Mouse (Mus musculus) left cerebral cortex, adult 18-20 months (tissue): ENCODE data around the gene Cep290. TPM values are rescaled to one million over a fixed set of nuclear protein-coding genes. Genes with fewer than 3 reads are reported as not detected.
A peak's percentile ranks its signal among the peaks of the same experiment; 100 is the strongest.
"Not testable (repeated sequence)": the region's sequence is repeated elsewhere in the genome, so short reads cannot be mapped to it uniquely, and the experiment has no call there.

ENCODE experiments used
- DNase-seq, 2 experiments: peaks; one replicate each; pipeline ENCODE4 v3.0.0; 2021 to 2022; ENCODE audit warnings: low spot score in 2 of 2, mixed read lengths in 1 of 2
- long read RNA-seq, 2 experiments: library from polyadenylated mRNA; stranded (forward); transcript quantifications; one replicate each; pipeline ENCODE4 v2.0.0; 2021
- total RNA-seq, 2 experiments: library from RNA; stranded (reverse); gene quantifications; 2 replicates each; pipeline ENCODE4 v1.2.3; 2021

Gene Cep290
- 10 to 100 TPM; 15.2 to 17.2 TPM for total RNA-seq
- long read RNA-seq, experiment 1, partial matches to known transcripts: 0 of 4 reads
- long read RNA-seq, experiment 1, other reads (novel, unspliced or antisense): 4 of 4 reads
- long read RNA-seq, experiment 2, partial matches to known transcripts: 2 of 5 reads
- long read RNA-seq, experiment 2, other reads (novel, unspliced or antisense): 3 of 5 reads

DNA sequence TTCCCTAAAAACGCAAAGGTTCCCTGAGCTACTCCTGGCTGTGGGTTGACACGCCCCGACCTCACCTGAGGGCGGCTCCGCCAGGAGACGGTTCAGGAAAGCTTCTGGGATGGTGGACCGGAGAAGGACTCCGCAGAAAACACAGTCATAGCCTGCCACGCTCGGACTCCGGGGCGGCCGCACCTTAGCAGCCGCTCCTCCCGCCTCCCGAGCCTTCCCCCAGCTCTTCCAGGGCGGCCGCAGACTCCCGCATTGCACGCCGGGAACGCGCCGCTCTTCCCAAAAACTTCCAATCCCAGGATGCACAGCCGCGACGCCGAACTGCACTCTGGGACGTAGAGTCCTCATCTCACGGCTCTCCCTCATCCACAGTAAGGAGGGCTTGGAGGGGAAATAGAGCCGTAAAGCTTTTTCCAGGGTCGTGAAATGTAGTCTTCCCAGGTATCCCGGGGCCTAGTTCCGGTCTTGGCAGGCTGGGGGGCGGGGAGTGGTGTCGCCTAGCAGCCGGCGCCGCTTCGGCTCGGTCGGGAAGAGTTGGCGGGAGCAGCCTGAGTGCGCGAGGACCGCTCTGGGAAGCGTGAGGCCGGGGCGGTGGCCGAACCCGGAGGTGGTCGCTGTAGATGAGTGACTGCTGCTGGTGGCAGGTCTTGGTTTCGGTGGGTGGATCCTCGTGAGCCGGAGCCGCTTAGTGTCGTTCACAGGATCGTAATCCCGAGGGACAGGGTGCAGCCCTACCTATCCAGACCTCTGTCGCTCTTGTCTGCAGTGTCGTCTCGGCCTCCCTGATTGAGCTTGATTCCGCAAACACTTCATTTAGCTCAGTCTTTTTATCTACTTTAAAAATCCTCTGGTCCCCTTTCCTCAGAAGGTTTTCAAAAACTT lies at the start of gene Cep290, which contains the start of gene Tmtc3:
TSS of gene Cep290 (plus strand) at position 462 of the 882 bp plus-strand sequence.
TSS of gene Tmtc3 (minus strand) at position 254 of the 882 bp plus-strand sequence.
- DNase-seq: peak; percentile 97 to 98

DNA sequence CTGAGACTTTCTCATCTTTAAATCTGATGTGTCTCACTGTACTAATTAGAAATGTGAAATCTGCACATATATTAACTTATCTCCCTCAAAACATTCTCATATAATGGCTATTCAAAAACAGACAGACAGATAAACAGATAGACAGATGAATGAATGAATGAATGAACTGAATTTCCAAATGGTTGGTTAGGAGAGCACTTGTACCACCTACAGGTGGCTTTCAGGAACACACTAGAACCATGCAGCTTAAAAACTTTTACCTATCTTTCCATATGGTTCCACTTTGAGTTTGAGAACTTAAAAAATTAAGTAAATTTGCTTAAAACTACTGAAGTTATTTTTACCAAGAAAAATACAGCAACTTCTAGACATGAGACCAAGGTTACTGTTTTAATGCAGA lies 38.0 kb upstream of the Cep290 start:
- DNase-seq: no peak

DNA sequence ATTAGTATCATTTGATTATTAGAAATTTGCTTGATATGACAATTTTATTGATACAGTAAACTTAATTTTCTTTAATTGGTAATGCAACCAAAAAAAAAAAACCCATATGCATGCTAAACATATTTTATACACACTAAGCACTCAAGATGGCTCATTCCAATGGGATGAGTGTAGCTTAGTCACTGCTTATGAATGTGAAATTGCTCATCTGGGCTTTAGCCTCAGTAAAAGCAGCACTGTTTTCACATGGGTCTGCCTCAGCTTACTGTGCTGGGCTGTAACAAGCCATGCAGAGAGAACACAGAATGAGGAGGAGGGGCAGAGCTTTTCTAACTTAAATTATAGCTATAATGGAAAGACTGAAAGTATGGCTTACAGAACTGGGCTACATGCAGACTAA lies 26.8 kb upstream of the Cep290 start:
- DNase-seq: no peak

DNA sequence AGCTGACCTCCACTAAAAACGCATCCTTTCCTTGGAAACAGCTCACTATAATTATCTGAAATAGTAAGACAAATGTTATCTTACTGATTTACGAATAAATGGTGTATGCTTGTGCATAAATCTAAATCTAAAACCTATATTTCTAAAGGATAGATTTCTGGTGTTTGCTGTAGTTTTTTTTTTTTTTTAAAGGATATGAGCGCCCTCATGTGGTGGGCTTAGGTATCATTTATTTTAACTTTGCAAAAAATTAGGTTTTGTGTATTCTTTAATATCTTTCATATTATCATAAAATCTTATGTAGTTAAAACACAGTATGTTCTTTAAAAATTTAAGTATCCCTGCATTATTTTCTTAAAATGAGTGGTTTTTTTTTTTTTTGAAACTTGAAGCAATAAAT lies 12.3 kb upstream of the Cep290 start:
- no peak for DNase-seq

DNA sequence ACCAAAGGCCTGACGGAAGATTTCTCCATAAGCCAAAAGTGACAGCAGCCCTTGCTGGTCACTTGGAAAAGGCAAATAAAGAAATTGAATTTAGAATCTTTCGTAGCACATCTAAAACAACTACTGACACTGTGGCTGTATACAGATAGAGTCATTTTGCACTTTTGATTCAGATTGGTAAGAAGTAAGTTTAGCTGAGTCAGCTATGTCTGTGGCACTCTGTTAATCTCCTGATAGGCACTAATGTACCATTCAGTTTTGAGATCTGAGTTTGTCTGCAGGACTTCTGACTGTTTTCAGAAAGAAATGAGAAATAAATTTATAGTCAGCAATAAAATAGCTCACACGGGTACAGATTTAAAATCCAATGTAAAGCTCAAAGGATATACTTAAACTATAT lies 7.8 kb upstream of the Cep290 start:
- DNase-seq: no peak

DNA sequence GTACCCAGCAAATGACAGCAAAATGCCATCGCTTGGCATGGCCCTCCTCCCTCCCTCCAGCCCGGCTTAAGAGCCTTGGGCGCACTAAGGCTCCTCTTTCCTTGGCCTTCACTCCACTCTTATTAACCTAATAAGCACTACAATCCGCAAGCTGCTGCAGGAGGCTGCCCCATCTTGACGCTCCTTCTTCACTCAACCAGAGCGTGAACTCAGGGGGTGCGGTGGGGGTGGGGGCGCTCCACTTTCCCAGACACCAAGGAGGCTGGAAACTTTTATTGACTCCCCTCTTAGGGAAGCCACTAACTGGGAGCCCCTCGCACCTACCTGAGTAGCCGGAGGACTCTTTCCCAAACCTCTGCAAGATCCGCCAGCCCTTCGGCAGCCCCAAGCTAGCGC lies 659 bp upstream of the Cep290 start:
- DNase-seq: no peak

DNA sequence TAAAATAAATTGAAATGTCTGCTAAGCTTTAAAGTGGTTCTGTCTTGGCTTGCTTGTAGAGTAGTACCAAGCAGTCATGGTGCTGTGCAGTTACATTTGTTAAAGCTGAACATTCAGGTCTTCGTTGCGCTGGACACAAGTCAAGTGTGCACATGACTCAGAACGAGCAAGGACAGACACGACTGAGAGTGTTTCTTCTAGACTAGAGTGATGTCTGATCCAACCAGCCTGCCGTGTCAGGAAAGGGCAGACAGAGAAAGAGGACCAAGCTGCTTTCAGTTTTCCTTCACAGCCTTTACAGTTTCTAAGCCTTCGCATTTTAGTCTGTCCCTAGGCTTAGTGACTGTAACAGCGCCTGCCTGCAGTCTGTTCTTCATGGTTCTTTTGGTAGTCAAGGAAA lies 4.6 kb downstream of the Cep290 start:
- no peak for DNase-seq

DNA sequence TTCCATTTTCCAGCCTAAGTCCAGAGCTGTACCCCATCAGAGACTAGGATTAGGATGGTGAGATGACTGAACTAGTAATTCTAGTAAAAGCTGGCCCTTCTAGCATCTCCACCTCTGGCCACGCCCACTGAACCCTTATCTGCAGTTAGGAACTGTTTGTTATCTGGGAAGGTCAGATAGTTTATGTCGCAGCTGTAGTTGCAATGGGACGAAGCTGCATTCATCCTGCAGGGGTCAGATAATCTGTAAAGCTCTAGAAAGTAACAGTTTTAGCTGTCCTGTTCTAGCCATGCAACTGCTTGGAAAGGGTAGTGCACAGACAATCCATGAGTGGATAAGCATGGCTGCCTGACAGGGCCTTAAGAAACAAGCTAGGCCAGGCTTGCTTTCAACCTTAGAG lies 11.0 kb downstream of the Cep290 start:
- DNase-seq: no peak

DNA sequence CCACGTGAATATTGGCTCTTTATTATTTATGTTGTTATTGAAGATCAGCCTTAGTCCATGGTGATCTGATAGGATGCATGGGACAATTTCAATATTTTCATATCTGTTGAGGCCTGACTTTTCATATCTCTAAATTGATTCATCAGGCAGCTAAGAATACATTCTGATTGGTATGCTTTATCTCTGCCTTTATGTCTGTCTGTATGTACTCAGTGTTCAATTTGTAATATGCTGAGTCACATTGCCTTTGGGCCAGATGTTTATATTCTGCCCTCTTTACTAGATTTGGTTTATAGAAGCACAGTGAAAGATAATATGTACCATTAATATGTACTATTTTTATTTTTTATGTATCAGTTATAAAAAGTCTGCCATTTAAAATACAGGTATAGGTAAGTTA lies 20.8 kb downstream of the Cep290 start:
- no peak for DNase-seq

DNA sequence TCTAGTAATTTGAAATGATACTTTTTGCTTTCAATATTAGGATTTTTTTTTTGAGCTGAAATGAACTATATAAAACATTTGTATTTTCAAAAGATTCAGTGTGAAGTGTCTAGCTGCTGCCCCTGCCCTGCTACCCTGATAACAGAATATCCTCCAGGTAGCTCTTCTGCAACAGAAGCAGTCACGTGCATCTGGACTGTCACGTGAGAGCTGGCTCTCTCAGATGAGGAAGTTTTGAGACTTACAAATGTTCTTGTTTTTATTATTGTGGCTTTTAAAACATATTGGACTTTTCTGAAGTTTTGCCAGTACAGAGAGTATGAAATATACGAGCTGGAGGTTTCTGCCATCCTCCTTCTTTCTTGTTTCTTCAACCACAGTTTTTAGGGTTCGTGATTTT lies 34.3 kb downstream of the Cep290 start:
- DNase-seq: no peak

DNA sequence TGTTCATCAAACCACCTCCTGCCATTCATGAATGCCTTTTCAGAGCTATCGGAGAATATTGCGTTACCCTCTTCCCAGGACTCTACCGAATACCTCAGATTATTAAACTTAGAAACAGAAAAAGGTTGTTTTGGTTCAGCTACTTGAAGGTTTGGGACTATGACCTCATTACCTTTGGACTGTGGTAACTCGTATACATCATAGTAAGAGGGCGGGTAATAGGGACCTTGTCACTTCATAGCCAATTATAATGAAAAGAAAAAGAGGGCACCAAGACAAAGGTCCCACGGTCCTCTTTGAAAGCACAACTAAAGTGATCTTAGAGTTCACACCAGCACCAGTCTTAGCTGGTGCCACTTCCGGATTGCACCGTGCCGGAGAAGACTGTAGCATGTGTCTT lies 35.0 kb downstream of the Cep290 start:
- DNase-seq: no peak

DNA sequence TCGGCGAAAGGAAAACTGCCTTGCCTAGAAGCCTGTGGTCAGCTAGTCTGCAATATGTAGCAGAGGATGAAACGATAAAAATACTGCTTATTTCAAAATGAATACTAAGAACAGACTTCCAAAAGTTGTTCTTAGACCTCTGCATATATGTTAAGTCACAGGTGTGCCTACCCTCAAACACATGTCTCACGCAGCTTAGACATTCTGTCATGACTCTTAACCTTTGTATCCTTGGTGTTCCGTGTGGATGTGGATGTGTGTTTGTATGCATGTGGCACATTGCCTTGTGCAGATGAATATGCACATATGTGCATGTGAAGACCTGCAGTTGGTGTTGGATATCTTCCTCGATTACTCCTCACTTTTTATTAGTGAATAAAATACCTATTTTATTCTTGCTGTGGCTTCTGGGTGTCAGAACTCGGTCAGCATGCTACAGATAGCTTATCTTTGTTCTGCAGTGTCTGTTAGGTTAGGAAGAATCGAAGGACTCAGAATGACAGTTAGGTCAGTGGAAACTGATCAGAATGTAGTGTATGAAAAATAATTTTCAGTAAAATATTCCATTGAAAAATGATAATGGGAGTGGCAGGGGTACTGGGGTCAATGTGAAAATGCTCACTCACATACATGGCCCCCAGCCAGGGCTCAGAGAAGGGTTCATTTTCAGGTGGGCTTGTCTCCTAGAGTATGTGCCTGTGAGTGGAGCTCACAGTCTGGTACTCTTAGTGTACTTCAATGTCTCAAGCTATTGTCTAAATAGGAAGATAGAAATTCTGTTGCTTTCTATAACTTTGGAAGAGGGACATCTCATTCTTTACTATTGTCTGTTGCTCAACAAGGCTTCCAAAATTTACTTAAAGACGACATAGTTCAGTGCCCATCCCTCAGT lies 37.4 kb downstream of the Cep290 start:
- DNase-seq: no peak

DNA sequence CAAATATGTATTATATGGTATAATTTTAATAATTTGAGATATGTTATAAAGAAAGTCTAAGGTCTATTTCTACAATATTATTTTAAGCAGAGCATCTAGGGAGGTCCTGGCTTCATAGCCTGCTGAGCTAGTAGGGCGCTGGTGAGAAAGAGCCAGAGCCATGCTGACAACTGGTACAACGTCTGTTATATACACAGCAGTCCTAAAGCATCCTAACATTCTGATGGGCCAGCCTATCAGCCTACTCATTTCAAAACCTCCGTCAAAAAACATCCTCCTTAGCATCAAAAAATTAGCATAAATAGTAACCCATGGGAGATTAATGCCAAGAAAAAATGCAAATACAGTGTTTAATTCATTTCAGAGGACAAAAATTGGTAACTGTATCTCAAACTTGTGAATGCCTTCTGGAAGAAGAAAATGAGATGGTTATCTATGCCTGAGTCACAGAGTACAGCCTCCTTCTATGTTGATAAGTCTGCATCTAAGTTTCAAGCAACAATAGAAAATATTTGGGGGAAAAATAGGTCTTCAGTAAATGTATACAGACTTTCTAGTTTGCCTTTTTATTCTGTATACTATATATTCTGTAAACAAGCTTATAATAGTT lies 69.3 kb downstream of the Cep290 start:
- no peak for DNase-seq

DNA sequence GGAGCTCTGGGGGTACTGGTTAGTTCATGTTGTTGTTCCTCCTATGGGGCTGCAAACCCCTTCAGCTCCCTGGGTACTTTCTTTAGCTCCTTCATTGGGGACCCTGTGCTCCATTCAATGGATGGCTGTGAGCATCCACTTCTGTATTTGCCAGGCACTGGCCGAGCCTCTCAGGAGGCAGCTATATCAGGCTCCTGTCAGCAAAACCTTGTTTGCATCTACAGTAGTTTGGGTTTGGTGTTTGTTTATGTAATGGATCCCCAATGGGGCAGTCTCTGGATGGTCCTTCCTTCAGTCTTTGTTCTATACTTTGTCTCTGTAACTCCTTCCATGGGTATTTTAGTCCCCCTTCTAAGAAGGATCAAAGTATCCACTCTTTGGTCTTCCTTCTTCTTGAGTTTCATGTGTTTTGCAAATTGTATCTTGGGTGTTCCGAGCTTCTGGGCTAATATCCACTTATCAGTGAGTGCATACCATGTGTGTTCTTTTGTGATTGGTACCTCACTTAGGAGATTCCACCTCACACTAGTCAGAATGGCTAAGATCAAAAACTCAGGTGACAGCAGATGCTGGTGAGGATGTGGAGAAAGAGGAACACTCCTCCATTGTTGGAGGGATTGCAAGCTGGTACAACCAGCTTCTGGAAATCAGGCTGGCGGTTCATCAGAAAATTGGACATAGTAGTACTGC lies 73.0 kb downstream of the Cep290 start:
- DNase-seq: not testable (repeated sequence)

DNA sequence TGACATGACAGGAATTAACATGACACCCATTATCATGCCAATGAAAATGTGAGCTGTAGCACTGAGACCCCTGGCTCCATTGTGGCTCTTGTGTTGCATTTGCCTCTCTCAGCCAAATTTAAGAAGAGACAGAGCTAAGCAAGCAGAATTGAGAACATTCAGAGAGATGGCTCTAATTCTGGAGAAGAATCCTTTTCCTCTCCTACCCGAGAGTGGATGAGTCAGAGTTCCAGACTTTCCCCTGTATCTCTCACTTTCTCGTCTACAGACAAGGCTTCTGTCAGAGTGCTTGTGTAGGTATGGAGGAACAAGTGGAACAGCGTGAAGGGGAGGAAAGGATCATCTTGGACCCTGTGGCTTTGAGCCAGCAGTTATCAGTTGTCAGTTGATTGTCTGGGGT lies 76.8 kb downstream of the Cep290 start:
- DNase-seq: no peak

DNA sequence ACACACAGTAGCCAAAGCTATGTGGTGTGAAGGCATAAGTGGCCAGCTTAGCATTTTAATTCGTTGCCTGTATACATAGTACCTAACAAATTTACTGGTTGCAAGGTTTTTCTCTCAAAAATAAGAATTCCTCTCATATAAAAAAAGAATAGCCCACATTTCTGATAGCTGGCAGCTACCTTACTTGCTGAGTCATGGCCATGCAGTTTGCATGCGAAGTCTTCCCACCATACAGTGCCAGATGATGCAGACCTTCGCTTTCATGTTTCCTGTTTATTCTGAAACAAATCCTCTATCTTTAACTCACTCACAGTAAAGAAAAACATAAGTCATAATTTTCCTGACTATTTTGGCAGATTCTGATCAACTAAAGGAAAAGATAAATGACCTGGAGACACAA lies 84.3 kb downstream of the Cep290 start:
- no peak for DNase-seq

DNA sequence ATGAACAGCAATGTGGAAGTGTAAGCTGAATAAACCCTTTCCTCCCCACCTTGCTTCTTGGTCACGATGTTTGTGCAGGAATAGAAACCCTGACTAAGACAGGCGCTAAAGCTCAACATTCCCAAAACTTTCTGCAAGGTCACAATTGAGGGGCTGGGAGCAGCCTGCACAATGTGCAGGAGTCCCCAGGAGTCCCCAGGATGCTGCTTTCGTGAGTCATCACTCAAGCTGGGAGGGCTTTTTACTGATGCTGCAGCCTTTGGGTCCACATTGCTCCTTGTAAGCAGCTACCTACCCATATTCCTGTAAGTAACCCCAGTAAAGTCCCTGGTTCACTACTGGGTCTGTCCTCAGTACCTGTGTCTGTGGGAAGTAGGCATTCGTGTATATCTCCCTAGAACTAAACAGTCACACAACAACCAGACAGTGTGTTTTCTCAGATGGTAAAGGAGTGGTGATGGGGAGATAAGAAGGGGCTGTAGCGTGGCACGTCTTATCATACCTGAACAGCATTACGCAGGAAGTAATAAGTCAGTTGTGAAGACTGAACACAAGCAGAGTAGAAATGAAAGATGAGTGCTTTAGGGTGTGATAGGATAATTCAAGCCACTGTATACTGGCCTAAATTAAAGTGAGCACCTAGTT lies 87.3 kb downstream of the Cep290 start:
- no peak for DNase-seq

DNA sequence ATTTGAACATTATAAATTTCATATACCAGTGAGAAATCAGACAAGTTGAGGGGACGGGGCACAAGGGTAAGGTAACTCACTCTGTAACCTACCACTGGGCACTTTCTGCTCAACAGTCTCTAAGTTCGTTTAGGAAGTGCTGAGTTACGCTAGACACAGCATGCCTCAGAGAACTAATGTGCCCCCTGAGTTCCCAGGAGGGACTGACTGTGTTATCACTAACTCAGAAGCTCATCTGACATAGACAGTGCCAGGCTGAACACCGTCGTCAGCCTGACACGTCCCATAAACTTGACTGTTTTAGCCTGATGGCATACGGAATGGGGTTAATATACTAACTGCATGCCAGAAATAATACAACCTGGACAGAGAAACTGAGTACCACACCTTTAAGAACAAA lies 87.9 kb downstream of the Cep290 start:
- no peak for DNase-seq

DNA sequence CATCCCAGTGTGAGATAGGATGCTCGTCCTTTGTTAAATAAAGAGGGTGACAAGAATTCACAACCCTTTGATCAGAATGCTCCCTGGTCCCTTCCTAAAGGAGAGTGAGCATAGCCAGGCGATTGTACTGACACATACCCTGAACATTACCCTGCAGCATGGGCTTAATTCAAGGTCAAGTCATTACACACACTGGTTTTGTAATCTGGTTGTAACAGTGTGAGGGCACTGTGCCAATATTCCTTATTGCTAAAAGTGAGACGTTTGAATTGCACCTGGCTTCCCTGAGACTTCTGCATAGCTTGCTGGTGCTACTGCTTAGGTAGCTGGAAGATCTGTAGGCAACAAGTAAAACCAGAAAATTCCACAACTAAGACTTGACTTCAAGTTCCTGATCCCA lies 96.8 kb downstream of the Cep290 start:
- no peak for DNase-seq

DNA sequence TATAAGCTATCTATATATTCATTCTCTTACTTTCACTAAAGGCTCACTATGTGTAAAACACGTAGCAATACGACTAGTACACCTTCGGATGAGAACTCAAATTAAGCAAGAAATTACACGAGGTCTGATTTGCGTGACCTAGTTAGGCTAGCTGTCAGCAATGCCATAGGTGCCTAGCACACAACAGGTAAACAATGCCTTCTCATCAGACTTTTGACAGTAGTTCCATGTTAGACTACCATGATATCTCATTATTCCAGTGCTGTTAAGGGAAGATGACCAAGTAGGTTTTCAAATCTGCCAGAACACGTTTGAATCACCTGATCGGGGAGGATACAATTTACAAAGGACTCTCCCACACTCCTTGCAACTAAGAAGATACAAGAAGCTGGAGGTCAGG lies 101.2 kb downstream of the Cep290 start:
- DNase-seq: no peak
